Mouse (Mus musculus) forebrain, postnatal 0 days (tissue): ENCODE measurements around the gene Aff1. TPM values are rescaled to one million over a fixed set of nuclear protein-coding genes. Genes with fewer than 3 reads are reported as not detected.

Experiments
- ATAC-seq: fragments of 200-750 bp; cut with Nextera tagmentation; 2 replicates; pipeline ENCODE4 v1.8.0; 2017; ENCODE audit warnings: mild to moderate bottlenecking, moderate library complexity
- DNase-seq: peaks from one replicate; pipeline ENCODE4 v3.0.0-alpha.2; 2015
- H3K27ac ChIP-seq: fragments of 300-500 bp; sonication (generic); 2 replicates; pipeline ENCODE4 v1.5.1; 2014; ENCODE audit warnings: low read depth, mild to moderate bottlenecking, antibody characterized with exemption, low read length, moderate library complexity, mixed read lengths
- H3K27me3 ChIP-seq: fragments of 300-500 bp; sonication (generic); 2 replicates; pipeline ENCODE4 v1.6.1; 2014; ENCODE audit warnings: mild to moderate bottlenecking, low read length, mixed read lengths; ENCODE audit not compliant: insufficient read depth
- H3K36me3 ChIP-seq: fragments of 300-500 bp; sonication (generic); 2 replicates; pipeline ENCODE4 v1.6.1; 2014; ENCODE audit warnings: mild to moderate bottlenecking, moderate library complexity; ENCODE audit not compliant: insufficient read depth
- H3K4me1 ChIP-seq: fragments of 300-500 bp; sonication (generic); 2 replicates; pipeline ENCODE4 v1.6.1; 2014; ENCODE audit warnings: antibody characterized with exemption; ENCODE audit not compliant: insufficient read depth
- H3K4me2 ChIP-seq: fragments of 300-500 bp; sonication (generic); 2 replicates; pipeline ENCODE4 v1.6.1; 2014; ENCODE audit warnings: low read depth, mild to moderate bottlenecking, moderate library complexity
- H3K4me3 ChIP-seq: fragments of 300-500 bp; sonication (generic); 2 replicates; pipeline ENCODE4 v1.5.1; 2014; ENCODE audit warnings: low read depth, low read length, mixed read lengths
- H3K9ac ChIP-seq: fragments of 300-500 bp; sonication (generic); 2 replicates; pipeline ENCODE4 v1.6.1; 2014; ENCODE audit warnings: mild to moderate bottlenecking
- H3K9me3 ChIP-seq: fragments of 300-500 bp; sonication (generic); 2 replicates; pipeline ENCODE4 v1.6.1; 2016; ENCODE audit warnings: low read length
- CTCF ChIP-seq: sonication (generic); IDR thresholded peaks from 2 replicates; pipeline ENCODE4 v1.5.1; 2016; ENCODE audit warnings: antibody characterized with exemption, control low read depth, low read depth
- whole genome bisulfite sequencing: fragments of 180-500 bp; shearing (Covaris S2); extraction: QIAGEN DNeasy Blood & Tissue Kit; methylation state at CpG from one replicate; pipeline ENCODE4 v1.1.7; 2014; 5-methylcytosine and 5-hydroxymethylcytosine counted together
- polyA plus RNA-seq: library from polyadenylated mRNA; unstranded; fragments of >200 nt; fragmentation: Nextera tagmentation; extraction: Ambion mirVana; gene quantifications from 2 replicates; pipeline ENCODE4 v1.2.1, GENCODE M21; 2015
- total RNA-seq: library from RNA; depleted of rRNA; stranded (reverse); fragments of >200 nt; gene quantifications from 2 replicates; pipeline ENCODE4 v1.2.3, GENCODE M21; 2014

Gene Aff1
- total and polyA plus RNA-seq, 2 experiments from 2014 or later = 1.0 to 4.0 TPM

DNA sequence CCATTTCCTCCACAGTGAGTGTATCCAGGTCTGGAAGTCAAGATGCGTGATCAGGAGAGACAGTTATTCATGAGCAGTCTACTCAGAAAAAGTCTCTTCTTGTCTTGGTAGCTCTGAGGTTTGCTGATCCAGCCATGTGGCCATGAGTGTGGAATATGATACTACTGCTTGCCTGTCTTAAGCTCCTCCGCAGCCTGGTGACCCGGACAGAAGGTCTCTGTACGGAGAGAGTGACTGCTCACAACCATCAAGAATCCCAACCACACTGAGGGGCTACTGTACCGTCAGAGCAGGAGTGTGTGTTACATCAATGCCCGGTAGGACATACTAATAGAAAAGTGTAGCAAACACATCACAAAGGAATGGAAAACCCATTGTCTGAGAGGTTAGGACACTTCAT lies 14.3 kb upstream of the Aff1 start:
- H3K4me1 ChIP-seq = no peaks in the 10 kb centered on the region
- H3K27ac ChIP-seq = no peak overlapping the region
- no peaks in the 10 kb centered on the region for H3K9me3 ChIP-seq
- no peaks in the 10 kb centered on the region for H3K27me3 ChIP-seq
- no peak overlapping the region for H3K9ac ChIP-seq
- DNase-seq (no peak), ATAC-seq (no peak)
- WGBS = 83% methylated on average over 6 of the region's 6 CpGs
- TF ChIP-seq CTCF = no peak
- H3K4me2 ChIP-seq = no peak overlapping the region
- H3K36me3 ChIP-seq = no peaks in the 10 kb centered on the region
- H3K4me3 ChIP-seq = no peak overlapping the region

DNA sequence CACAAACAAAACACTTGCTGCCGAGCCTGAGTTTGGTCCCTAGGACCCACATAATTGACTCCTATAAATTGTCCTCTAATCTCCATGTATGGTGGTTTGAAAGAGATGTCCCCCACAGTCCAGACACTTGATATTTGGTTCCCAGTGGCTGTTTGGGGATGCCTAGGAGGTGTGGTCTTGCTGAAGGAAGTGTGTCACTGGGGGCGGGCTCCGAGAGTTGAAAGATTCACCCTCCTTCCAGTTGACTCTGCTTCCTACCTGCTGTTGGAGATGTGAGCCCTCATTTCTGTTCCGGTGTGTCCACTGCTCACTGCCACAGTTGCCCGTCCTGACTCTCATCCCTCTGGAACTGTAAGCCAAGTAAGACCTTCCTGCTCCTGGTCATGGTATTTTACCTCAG lies 13.2 kb upstream of the Aff1 start:
- TF ChIP-seq CTCF = no peak
- no peak for ATAC-seq
- H3K27ac ChIP-seq = no peak overlapping the region
- no peaks in the 10 kb centered on the region for H3K36me3 ChIP-seq
- no peak overlapping the region for H3K4me3 ChIP-seq
- WGBS = 91% methylated on average over 5 of the region's 5 CpGs
- H3K9ac ChIP-seq = no peak overlapping the region
- no peaks in the 10 kb centered on the region for H3K9me3 ChIP-seq
- H3K27me3 ChIP-seq = no peaks in the 10 kb centered on the region
- no peak overlapping the region for H3K4me2 ChIP-seq
- no peaks in the 10 kb centered on the region for H3K4me1 ChIP-seq
- no peak for DNase-seq

DNA sequence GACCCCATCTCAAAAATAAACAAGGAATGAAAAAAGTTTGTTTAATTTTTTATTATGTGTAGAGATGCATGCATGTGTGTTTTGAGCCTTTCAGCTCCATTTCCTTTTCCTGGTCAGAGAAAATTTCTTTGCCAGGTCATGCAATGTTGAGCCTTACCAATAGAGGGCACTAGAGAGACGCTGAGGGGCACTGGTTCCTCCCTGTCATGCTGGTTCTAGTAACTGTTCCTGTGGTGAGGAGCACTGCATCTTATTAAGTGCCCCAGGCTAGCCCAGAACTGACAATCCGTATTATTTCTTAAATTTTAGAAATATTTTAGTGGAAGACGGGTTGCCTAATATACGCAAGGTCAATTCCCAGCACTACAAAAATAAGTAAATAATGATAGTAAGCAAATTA lies 11.8 kb upstream of the Aff1 start:
- no peak overlapping the region for H3K27ac ChIP-seq
- H3K4me3 ChIP-seq = no peak overlapping the region
- no peaks in the 10 kb centered on the region for H3K4me1 ChIP-seq
- 37% methylated on average over 4 of the region's 4 CpGs for WGBS
- peak; percentile 59 for DNase-seq
- no peaks in the 10 kb centered on the region for H3K36me3 ChIP-seq
- no peaks in the 10 kb centered on the region for H3K27me3 ChIP-seq
- peak; percentile 73 for TF ChIP-seq CTCF
- no peak overlapping the region for H3K4me2 ChIP-seq
- no peak for ATAC-seq
- H3K9me3 ChIP-seq = no peaks in the 10 kb centered on the region
- no peak overlapping the region for H3K9ac ChIP-seq

DNA sequence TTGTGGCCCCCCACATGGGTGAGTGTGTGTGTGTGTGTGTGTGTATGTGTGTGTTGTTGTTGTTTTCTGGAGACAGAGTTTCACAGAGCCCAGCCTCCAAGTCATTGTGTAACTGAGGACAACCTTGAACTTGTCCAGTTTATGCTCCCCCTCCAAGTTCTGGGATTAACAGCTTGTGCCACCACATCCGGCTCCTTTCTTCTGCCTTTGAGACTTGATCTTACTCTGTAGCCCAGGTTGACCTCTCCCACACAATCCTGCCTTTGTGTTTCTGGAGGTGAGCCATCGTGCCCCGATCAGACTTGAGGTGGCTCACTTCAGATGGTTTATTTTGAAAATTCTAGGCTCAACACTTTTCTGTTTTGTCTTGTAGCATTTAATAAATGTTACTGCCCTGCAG lies 10.3 kb upstream of the Aff1 start:
- Histone ChIP-seq H3K9me3 (no peaks in the 10 kb centered on the region), H3K4me2 (no peak overlapping the region), H3K27ac (no peak overlapping the region), H3K9ac (no peak overlapping the region), H3K4me3 (no peak overlapping the region), H3K4me1 (no peaks in the 10 kb centered on the region), H3K36me3 (no peaks in the 10 kb centered on the region), H3K27me3 (no peaks in the 10 kb centered on the region)
- ATAC-seq (no peak), DNase-seq (no peak)
- WGBS = 51% methylated on average over 3 of the region's 3 CpGs
- no peak for TF ChIP-seq CTCF

DNA sequence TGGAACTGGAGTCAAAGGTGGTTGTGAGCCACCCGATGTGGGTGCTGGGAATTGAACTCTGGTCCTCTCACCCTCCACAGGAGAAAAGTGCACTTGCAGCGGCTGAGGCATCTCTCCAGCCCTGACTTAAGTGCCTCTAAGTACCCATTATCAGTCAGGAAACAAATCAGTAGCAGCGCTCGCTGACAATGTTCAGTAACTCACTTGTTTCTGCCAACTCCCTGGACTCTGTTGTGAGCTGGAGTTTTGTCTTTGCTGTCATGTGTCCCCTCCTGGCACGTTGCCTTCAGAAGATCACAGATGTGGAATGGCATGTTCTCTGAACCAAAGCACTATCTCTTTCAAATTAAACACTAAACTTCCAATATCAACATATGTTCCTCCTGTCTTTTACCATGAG lies 2.5 kb upstream of the Aff1 start:
- Histone ChIP-seq H3K4me1 (peaks cover 13% of the 10 kb centered on the region; the same call in 1 of the 2 replicates), H3K27ac (no peak overlapping the region), H3K4me2 (no peak overlapping the region), H3K4me3 (no peak overlapping the region), H3K36me3 (no peaks in the 10 kb centered on the region), H3K9ac (no peak overlapping the region), H3K27me3 (peaks cover 29% of the 10 kb centered on the region), H3K9me3 (no peaks in the 10 kb centered on the region)
- DNase-seq = no peak
- 74% methylated on average over 5 of the region's 5 CpGs for WGBS
- ATAC-seq = no peak
- TF ChIP-seq CTCF = no peak

DNA sequence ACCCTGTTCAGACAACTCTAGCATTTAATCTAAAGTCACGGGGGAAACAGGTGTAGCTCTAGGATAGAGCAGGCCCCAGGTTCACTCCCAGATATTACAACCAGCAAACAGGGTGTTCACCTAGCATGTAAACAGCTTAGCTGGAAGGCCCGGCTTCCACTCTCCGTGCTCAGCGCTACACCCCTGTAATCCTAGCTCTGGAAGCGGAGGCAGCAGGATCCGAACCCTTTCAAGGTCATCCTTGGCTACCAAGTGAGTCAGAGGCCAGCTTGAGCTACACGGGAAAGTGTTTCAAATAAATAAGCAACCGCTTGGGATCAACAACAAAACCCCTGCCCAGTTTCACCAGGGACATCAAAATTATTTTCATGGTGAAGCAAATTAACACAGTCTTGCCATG lies 2.0 kb upstream of the Aff1 start:
- Histone ChIP-seq H3K4me3 (no peak overlapping the region), H3K9ac (no peak overlapping the region), H3K27me3 (peaks cover 29% of the 10 kb centered on the region), H3K36me3 (no peaks in the 10 kb centered on the region), H3K4me1 (peaks cover 13% of the 10 kb centered on the region; the same call in 1 of the 2 replicates), H3K4me2 (no peak overlapping the region), H3K27ac (no peak overlapping the region), H3K9me3 (no peaks in the 10 kb centered on the region)
- DNase-seq = no peak
- ATAC-seq = no peak
- no peak for TF ChIP-seq CTCF
- 90% methylated on average over 8 of the region's 8 CpGs for WGBS

DNA sequence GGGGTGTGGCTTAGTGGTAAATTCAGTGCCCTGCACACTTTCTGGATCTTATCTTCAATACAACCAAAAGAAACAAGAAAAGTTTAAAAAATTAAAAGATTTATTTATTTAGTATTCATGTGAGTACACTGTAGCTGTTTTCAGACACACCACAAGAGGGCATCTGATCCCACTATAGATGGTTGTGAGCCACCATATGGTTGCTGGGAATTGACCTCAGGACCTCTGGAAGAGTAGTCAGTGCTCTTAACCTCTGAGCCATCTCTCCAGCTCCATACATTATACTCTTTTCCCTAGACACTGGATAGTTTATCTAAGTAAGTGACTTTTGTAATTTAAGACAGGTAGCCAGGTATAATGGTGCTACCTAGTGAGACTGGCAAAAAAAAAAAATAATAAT lies 1.0 kb upstream of the Aff1 start:
- no peak overlapping the region for H3K4me2 ChIP-seq

More for the DNA sequence above, 1.0 kb upstream of the Aff1 start:
- Histone ChIP-seq H3K9ac (no peak overlapping the region), H3K27ac (no peak overlapping the region), H3K4me1 (peaks cover 13% of the 10 kb centered on the region; the same call in 1 of the 2 replicates), H3K27me3 (peaks cover 29% of the 10 kb centered on the region), H3K9me3 (no peaks in the 10 kb centered on the region), H3K4me3 (no peak overlapping the region), H3K36me3 (no peaks in the 10 kb centered on the region)
- peak; percentile 25; the same call in 1 of the 2 replicates for TF ChIP-seq CTCF
- DNase-seq = no peak
- no peak for ATAC-seq
